Mouse (Mus musculus): ENCODE measurements around the gene E130308A19Rik. TPM values are rescaled to one million over a fixed set of nuclear protein-coding genes. Genes with fewer than 3 reads are reported as not detected.
A peak's percentile ranks its signal among the peaks of the same experiment; 100 is the strongest.

E130308A19Rik gene
- polyA plus RNA-seq, 1 experiment: 31.6 TPM

DNA sequence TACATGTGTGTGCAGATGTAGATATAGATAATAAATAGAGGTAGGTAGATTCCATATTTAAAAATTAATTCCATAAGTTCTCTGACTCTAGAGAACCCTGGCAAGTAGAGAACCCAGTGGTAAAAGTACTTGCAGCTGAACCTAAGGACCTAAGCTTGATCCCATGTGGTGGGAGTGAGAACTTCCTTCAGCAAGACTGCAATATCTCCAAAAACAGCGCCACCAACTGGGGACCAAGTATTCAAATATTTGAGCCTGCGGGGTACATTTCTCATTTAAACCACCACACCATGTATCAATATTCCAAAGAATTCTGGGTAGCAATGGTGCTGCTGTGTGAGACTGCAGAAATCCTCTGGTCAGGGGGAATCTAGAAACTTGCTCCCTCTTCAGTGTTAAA, 168.1 kb downstream of the E130308A19Rik start:
- no peak for TF ChIP-seq CTCF (IDR thresholded peaks at IDR 0.05; ENCODE audit: borderline replicate concordance, extremely low read depth, insufficient read depth, insufficient read length)
- no peak for TF ChIP-seq POLR2A (IDR thresholded peaks at IDR 0.05; ENCODE audit: borderline replicate concordance, extremely low read depth, insufficient read depth, insufficient read length, poor library complexity, severe bottlenecking)
- no peak for DNase-seq (ENCODE audit: low read depth)

DNA sequence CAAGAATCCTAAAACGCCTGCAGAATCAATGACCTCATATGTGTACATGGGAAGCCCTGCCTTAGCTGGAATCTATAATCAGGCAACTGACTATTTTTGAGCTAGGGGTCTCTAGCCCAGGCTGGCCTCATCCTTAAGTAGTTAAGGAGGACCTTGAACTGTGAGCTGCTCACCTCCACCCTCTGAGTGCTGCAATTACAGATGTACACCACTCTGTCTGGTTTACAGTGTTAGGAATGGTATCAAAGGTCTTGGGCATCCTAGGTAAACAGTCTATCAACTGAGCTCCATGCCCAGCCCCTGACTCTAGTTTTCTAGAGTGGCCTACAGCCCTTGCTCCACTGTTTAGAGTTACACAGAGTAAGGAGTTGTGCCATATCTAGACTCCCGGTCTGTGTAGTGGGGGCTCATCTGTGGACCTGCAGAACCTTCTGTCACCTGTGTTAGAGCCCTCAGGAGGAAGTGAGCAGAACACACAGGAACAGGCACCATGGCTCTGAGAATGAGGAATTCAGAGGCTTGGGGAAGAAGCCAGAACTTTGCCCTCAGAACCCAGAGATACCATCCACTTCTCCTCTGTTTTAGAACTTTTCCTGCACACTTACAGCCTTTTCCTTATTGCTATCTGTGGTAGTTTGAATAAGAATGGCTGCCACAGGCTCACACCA, 169.9 kb downstream of the E130308A19Rik start:
- DNase-seq (ENCODE audit: low read depth): no peak
- TF ChIP-seq POLR2A (IDR thresholded peaks at IDR 0.05; ENCODE audit: borderline replicate concordance, extremely low read depth, insufficient read depth, insufficient read length, poor library complexity, severe bottlenecking) (no peak), CTCF (IDR thresholded peaks at IDR 0.05; ENCODE audit: borderline replicate concordance, extremely low read depth, insufficient read depth, insufficient read length) (no peak)

DNA sequence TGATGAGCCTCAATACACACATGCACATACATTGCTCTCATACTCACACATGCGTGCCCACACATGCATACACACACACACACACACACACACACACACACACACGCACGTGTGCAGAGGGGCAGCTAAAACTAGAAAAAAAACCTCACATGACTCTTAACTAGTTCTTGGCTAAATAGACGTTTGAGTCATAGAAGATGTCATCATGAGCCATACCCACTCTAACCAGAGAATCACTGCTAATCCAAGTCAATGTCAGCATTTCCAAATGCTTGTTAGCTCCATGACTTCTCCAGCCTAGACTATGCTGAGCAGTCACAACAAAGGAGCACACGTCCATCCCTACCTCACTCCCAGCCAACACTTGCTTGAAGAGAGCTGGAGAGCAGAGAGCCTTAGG, 174.2 kb downstream of the E130308A19Rik start:
- TF ChIP-seq CTCF (IDR thresholded peaks at IDR 0.05; ENCODE audit: borderline replicate concordance, extremely low read depth, insufficient read depth, insufficient read length) (no peak), POLR2A (IDR thresholded peaks at IDR 0.05; ENCODE audit: borderline replicate concordance, extremely low read depth, insufficient read depth, insufficient read length, poor library complexity, severe bottlenecking) (no peak)
- DNase-seq (ENCODE audit: low read depth): no peak

GRCm38 (mm10) chr4:59801489-59801888, 175.5 kb downstream of the E130308A19Rik start, which contains the start of gene Inip:
Gene Inip, minus strand, starts transcription at chr4:59801589.
- DNase-seq (ENCODE audit: low read depth): no peak
- TF ChIP-seq POLR2A (IDR thresholded peaks at IDR 0.05; ENCODE audit: borderline replicate concordance, extremely low read depth, insufficient read depth, insufficient read length, poor library complexity, severe bottlenecking) (no peak), CTCF (IDR thresholded peaks at IDR 0.05; ENCODE audit: borderline replicate concordance, extremely low read depth, insufficient read depth, insufficient read length) (no peak)

DNA sequence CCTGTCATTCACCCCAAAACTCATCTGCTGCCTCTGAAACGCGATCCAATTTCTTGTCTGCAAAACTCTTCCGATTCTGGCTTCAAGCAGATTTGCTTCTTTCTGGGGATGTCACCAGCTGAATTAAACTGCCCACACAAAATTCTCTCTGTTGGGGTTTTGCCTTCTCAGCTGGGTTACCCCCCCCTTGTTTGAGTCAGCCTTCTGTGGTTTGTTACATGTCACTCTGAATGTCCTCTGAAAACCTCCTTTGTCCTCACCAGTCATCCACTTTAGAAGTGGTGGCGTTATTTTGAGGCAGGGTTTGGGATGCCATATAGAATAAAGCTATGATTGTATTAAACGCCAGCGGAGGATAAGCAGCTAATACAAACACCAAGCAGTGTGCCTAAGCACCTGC, 176.1 kb downstream of the E130308A19Rik start:
- no peak for DNase-seq (ENCODE audit: low read depth)
- TF ChIP-seq CTCF (IDR thresholded peaks at IDR 0.05; ENCODE audit: borderline replicate concordance, extremely low read depth, insufficient read depth, insufficient read length) (no peak), POLR2A (IDR thresholded peaks at IDR 0.05; ENCODE audit: borderline replicate concordance, extremely low read depth, insufficient read depth, insufficient read length, poor library complexity, severe bottlenecking) (no peak)

- DNase-seq (ENCODE audit: low read depth): no peak
- TF ChIP-seq POLR2A (IDR thresholded peaks at IDR 0.05; ENCODE audit: borderline replicate concordance, extremely low read depth, insufficient read depth, insufficient read length, poor library complexity, severe bottlenecking) (no peak), CTCF (IDR thresholded peaks at IDR 0.05; ENCODE audit: borderline replicate concordance, extremely low read depth, insufficient read depth, insufficient read length) (no peak)
These were observed 176.8 kb downstream of the E130308A19Rik start for GRCm38 (mm10) chr4:59802792-59803191.

GRCm38 (mm10) chr4:59803358-59803757, 177.3 kb downstream of the E130308A19Rik start:
- TF ChIP-seq CTCF (IDR thresholded peaks at IDR 0.05; ENCODE audit: borderline replicate concordance, extremely low read depth, insufficient read depth, insufficient read length) (no peak), POLR2A (IDR thresholded peaks at IDR 0.05; ENCODE audit: borderline replicate concordance, extremely low read depth, insufficient read depth, insufficient read length, poor library complexity, severe bottlenecking) (no peak)
- DNase-seq (ENCODE audit: low read depth): no peak

DNA sequence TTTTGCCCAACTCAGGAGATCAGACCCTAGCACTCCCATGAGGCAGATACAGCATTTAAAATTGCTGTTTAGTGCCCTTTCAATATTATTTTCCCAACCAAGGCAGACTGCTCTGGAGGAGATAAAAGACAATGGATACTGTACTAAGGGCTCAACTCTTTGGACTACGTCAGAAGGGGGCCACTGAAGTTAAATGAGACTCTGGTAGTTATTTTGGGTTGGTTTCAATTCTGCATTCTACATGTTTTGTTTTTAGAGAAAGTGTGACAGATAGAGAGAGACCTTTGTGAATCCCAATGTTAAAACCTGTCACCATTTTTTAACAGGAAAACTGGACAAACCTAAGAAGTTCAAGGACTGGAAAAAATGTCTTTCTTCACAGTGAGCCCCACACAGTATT, 178.7 kb downstream of the E130308A19Rik start:
- DNase-seq (ENCODE audit: low read depth): no peak
- no peak for TF ChIP-seq POLR2A (IDR thresholded peaks at IDR 0.05; ENCODE audit: borderline replicate concordance, extremely low read depth, insufficient read depth, insufficient read length, poor library complexity, severe bottlenecking)
- no peak for TF ChIP-seq CTCF (IDR thresholded peaks at IDR 0.05; ENCODE audit: borderline replicate concordance, extremely low read depth, insufficient read depth, insufficient read length)

DNA sequence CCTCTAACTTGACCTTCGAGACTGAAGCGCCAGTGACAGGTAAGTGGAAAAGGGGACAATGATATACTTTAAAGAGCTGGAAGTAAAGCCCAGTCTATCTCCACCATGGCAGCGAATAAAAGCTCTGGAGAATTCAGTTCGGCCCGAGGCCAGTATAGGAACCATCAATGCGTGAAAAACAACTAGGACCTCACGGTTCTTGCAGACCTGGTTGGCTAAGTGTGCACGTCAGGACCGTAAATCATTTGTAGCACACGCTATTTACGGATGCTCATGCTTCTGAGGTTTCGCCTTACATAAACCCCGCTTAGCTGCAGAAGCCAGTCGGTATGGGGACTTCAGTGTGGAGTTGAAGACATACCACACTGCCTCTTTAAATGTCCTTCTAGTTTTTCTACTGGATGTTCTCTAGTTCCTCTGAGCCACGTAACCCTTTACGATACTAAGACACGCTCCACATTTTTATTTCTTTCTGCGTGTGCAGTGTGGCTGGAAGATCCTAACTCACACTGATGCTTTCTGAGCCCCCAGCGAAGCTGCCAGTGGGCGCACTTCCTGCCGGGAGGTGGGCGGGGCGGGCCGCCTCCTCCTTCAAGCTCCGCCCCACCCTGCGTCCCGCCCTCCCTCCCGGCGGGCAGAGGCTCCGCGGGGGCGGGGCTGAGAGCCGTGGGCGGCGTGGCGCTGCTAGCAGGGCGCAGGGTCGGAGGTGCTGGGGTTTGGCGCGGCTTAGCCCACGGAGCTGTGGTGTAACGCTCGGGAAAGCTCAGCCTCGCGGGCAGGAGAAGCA, 179.4 kb downstream of the E130308A19Rik start, which contains the start of gene Snx30:
Gene Snx30, plus strand, starts transcription at position 660 of the 787 bp plus-strand sequence.
- DNase-seq (ENCODE audit: low read depth): peak; percentile 96
- TF ChIP-seq CTCF (IDR thresholded peaks at IDR 0.05; ENCODE audit: borderline replicate concordance, extremely low read depth, insufficient read depth, insufficient read length): no peak
- peak; percentile 84 for TF ChIP-seq POLR2A (IDR thresholded peaks at IDR 0.05; ENCODE audit: borderline replicate concordance, extremely low read depth, insufficient read depth, insufficient read length, poor library complexity, severe bottlenecking)

GRCm38 (mm10) chr4:59805968-59806878, 180.2 kb downstream of the E130308A19Rik start:
- TF ChIP-seq POLR2A (IDR thresholded peaks at IDR 0.05; ENCODE audit: borderline replicate concordance, extremely low read depth, insufficient read depth, insufficient read length, poor library complexity, severe bottlenecking) (no peak), CTCF (IDR thresholded peaks at IDR 0.05; ENCODE audit: borderline replicate concordance, extremely low read depth, insufficient read depth, insufficient read length) (no peak)
- peak; percentile 46 for DNase-seq (ENCODE audit: low read depth)

- TF ChIP-seq POLR2A (IDR thresholded peaks at IDR 0.05; ENCODE audit: borderline replicate concordance, extremely low read depth, insufficient read depth, insufficient read length, poor library complexity, severe bottlenecking) (no peak), CTCF (IDR thresholded peaks at IDR 0.05; ENCODE audit: borderline replicate concordance, extremely low read depth, insufficient read depth, insufficient read length) (no peak)
- DNase-seq (ENCODE audit: low read depth): peak; percentile 38
These were observed 180.8 kb downstream of the E130308A19Rik start for GRCm38 (mm10) chr4:59806879-59807195.

Measured in brain, embryonic 14.5 days (tissue).